Comparison of ENCODE assay signal across 8 mouse cellular contexts in the genomic region with DNA sequence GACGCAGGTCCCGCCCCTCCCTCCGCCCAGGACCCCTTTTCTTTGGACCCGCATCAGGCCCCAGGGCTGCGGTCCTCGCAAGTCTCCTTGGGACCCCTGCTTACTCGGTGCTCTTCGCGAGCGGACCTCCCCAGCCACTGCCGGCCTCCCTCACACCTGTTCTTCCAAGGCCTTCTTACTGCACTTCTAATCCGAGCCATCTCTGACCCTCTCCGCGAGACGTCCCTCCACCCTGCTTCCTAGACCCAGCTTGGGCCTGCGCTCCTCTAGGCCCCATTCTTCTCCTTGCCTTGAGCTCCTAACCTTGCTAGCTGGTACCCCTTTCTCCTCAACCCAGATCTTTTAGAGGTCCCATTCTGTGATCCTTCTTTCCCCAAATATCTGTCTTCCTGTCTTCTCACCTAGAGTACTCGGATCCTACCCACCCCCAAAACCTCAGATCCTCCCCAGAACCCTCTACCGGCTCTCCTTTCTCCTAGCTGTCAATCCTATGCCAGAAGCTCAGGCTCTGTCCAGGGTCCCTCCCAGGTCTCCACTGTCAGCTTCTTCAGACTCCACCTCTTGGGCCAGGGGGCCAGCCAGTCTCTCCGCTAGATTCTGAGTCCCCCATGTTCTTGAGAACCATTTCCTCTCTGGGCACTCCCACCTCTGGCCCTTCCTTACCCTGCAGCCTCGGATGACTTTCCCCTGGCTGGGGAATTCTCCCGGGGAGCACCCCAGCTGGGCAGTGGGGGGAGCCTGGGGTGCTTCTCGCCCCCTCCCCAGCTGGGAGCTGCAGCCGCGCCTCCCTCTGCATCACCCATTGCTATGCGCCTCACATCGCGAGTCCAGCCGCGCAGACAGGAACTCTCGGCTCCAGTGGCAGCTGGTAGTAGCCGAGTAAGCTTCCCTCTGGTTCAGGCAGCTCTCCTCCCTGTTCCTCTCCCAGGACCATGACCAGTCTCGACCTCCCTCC. TPM values are rescaled to one million over a fixed set of nuclear protein-coding genes. Genes with fewer than 3 reads are reported as not detected.
DNase-seq lines count a peak whose midpoint lies in the region; ATAC-seq and TF ChIP-seq lines count a peak whose summit lies in the region.

No protein-coding gene starts in this region.

- no peak overlapping the region for H3K9ac ChIP-seq in kidney, postnatal 0 days (ENCODE audit: low read depth, low read length)

- no peak overlapping the region for H3K27ac ChIP-seq in kidney, postnatal 0 days
- H3K27ac ChIP-seq in midbrain, embryonic 10.5 days (replicated peaks) = peak overlapping the region; percentile 99

- H3K27me3 ChIP-seq in kidney, postnatal 0 days (ENCODE audit: insufficient read depth, low read length) = peaks cover 23% of the 10 kb centered on the region; the same call in 1 of the 2 replicates
- H3K27me3 ChIP-seq in midbrain, embryonic 10.5 days (ENCODE audit: low read depth, poor library complexity, severe bottlenecking) = peaks cover 54% of the 10 kb centered on the region

- H3K4me1 ChIP-seq in kidney, postnatal 0 days (replicated peaks; ENCODE audit: insufficient read depth, low read length) = no peaks in the 10 kb centered on the region; the same call in none of the 2 replicates
- H3K4me1 ChIP-seq in midbrain, embryonic 10.5 days = peaks cover 75% of the 10 kb centered on the region

- peak overlapping the region; percentile 55 for H3K4me2 ChIP-seq in kidney, postnatal 0 days (ENCODE audit: low read length)

- H3K9me3 ChIP-seq in kidney, postnatal 0 days (replicated peaks; ENCODE audit: low read length) = no peaks in the 10 kb centered on the region
- no peaks in the 10 kb centered on the region for H3K9me3 ChIP-seq in midbrain, embryonic 10.5 days (replicated peaks)

- DNase-seq in kidney, postnatal 0 days (ENCODE audit: low spot score) = no peak
- DNase-seq in kidney, postnatal 4 days = no peak
- DNase-seq in cerebellum, adult 9-10 months = peak; percentile 61
- DNase-seq in frontal cortex, postnatal 36 days (ENCODE audit: low spot score in 2 of 2) = peak; percentile 61
- peak; percentile 54 for DNase-seq in midbrain, embryonic 10.5 days (ENCODE audit: low spot score)
- DNase-seq in ovary, postnatal 14 days (ENCODE audit: low spot score) = no peak
- DNase-seq in adrenal gland, adult 2 months = no peak
- DNase-seq in kidney, postnatal 10 days = no peak

- peak overlapping the region; percentile 35 for H3K4me3 ChIP-seq in kidney, postnatal 0 days (replicated peaks; ENCODE audit: low read depth, low read length)
- peak overlapping the region; percentile 79 for H3K4me3 ChIP-seq in midbrain, embryonic 10.5 days

- H3K36me3 ChIP-seq in kidney, postnatal 0 days (ENCODE audit: insufficient read depth, low read length) = no peaks in the 10 kb centered on the region
- peaks cover 14% of the 10 kb centered on the region; the same call in 1 of the 2 replicates for H3K36me3 ChIP-seq in midbrain, embryonic 10.5 days

- 0 out of 2 replicates have a peak, but pooled peaks have one; percentile 19 for ATAC-seq in kidney, postnatal 0 days (replicated peaks; ENCODE audit: low FRiP score, low read depth)

- TF ChIP-seq CTCF in kidney, postnatal 0 days (IDR thresholded peaks at IDR 0.05; ENCODE audit: low read depth) = no peak

- 4% methylated on average over 29 of the region's 32 CpGs for WGBS in kidney, postnatal 0 days
- whole genome bisulfite sequencing in midbrain, embryonic 10.5 days = under 1% methylated on average over 32 of the region's 32 CpGs

RNA-seq across cellular contexts. Expression of a gene that starts 1.0 kb away (rescaled TPM):
- 0.26 and 0.42 TPM in 2 replicates for polyA plus RNA-seq in kidney, postnatal 0 days (2015; fragmentation: Nextera tagmentation; extraction: Ambion mirVana)
- 2.4 and 3.5 TPM in 2 replicates for polyA plus RNA-seq in midbrain, embryonic 10.5 days (2016; fragmentation: Nextera tagmentation; extraction: Ambion mirVana)
- total RNA-seq in adrenal gland, adult 2 months (2021) = 1 to 10 TPM; 5.1 to 8.5 TPM
- polyA plus RNA-seq in adrenal gland, adult 2 months (2012; rRNA removed) = 10.3 and 16.3 TPM in 2 replicates

RNA-seq across cellular contexts. Expression of a gene that starts 35.4 kb away (rescaled TPM):
- polyA plus RNA-seq in kidney, postnatal 0 days (2015; fragmentation: Nextera tagmentation; extraction: Ambion mirVana) = 5.4 and 5.8 TPM in 2 replicates
- 0.99 and 2.0 TPM in 2 replicates for polyA plus RNA-seq in midbrain, embryonic 10.5 days (2016; fragmentation: Nextera tagmentation; extraction: Ambion mirVana)
- under 1 TPM in 1 of 2 experiments, not detected in 1; 0.75 TPM for total RNA-seq in adrenal gland, adult 2 months (2021)
- 0.91 and 2.4 TPM in 2 replicates for polyA plus RNA-seq in adrenal gland, adult 2 months (2012; rRNA removed)

RNA-seq across cellular contexts. Expression of a gene that starts 38.0 kb away (rescaled TPM):
- polyA plus RNA-seq in kidney, postnatal 0 days (2015; fragmentation: Nextera tagmentation; extraction: Ambion mirVana) = 51.1 and 52.4 TPM in 2 replicates
- polyA plus RNA-seq in midbrain, embryonic 10.5 days (2016; fragmentation: Nextera tagmentation; extraction: Ambion mirVana) = 71.6 and 76.8 TPM in 2 replicates
- total RNA-seq in adrenal gland, adult 2 months (2021) = 10 to 100 TPM; 51.2 to 61.7 TPM
- 171 and 179 TPM in 2 replicates for polyA plus RNA-seq in adrenal gland, adult 2 months (2012; rRNA removed)

RNA-seq across cellular contexts. Expression of a gene that starts 44.2 kb away (rescaled TPM):
- 1.3 and 1.4 TPM in 2 replicates for polyA plus RNA-seq in kidney, postnatal 0 days (2015; fragmentation: Nextera tagmentation; extraction: Ambion mirVana)
- polyA plus RNA-seq in midbrain, embryonic 10.5 days (2016; fragmentation: Nextera tagmentation; extraction: Ambion mirVana) = 1.7 TPM in 2 replicates
- 1 to 10 TPM in 1 of 2 experiments, under 1 TPM in 1; 0.66 to 1.2 TPM for total RNA-seq in adrenal gland, adult 2 months (2021)
- 1.6 and 2.3 TPM in 2 replicates for polyA plus RNA-seq in adrenal gland, adult 2 months (2012; rRNA removed)

RNA-seq across cellular contexts. Expression of a gene that starts 45.9 kb away (rescaled TPM):
- polyA plus RNA-seq in kidney, postnatal 0 days (2015; fragmentation: Nextera tagmentation; extraction: Ambion mirVana) = 3.3 and 3.5 TPM in 2 replicates
- polyA plus RNA-seq in midbrain, embryonic 10.5 days (2016; fragmentation: Nextera tagmentation; extraction: Ambion mirVana) = 1.9 and 2.0 TPM in 2 replicates
- total RNA-seq in adrenal gland, adult 2 months (2021) = 1 to 10 TPM; 4.8 to 6.2 TPM
- polyA plus RNA-seq in adrenal gland, adult 2 months (2012; rRNA removed) = 12.1 and 16.0 TPM in 2 replicates

Comparison
In these comparisons a context has a peak if more than half of its experiments do, and no peak if none do; other contexts are left out.
1. DNase-seq: peak in cerebellum, adult 9-10 months (single experiment), frontal cortex, postnatal 36 days (2 of 2) and midbrain, embryonic 10.5 days (single experiment); none in kidney, postnatal 0 days (single experiment), kidney, postnatal 4 days (0 of 2), ovary, postnatal 14 days (single experiment), adrenal gland, adult 2 months (single experiment) and kidney, postnatal 10 days (single experiment).